Mouse (Mus musculus) lung, postnatal 0 days (tissue): ENCODE results near the gene Stx8.

Experiments used
- CTCF ChIP-seq: IDR thresholded peaks from 2 replicates; pipeline ENCODE4 v1.5.1; 2016; ENCODE audit warnings: antibody characterized with exemption, mild to moderate bottlenecking
- EP300 ChIP-seq: IDR thresholded peaks from 2 replicates; pipeline ENCODE4 v1.6.1; 2016; ENCODE audit warnings: antibody characterized with exemption, mild to moderate bottlenecking, control low read depth

DNA sequence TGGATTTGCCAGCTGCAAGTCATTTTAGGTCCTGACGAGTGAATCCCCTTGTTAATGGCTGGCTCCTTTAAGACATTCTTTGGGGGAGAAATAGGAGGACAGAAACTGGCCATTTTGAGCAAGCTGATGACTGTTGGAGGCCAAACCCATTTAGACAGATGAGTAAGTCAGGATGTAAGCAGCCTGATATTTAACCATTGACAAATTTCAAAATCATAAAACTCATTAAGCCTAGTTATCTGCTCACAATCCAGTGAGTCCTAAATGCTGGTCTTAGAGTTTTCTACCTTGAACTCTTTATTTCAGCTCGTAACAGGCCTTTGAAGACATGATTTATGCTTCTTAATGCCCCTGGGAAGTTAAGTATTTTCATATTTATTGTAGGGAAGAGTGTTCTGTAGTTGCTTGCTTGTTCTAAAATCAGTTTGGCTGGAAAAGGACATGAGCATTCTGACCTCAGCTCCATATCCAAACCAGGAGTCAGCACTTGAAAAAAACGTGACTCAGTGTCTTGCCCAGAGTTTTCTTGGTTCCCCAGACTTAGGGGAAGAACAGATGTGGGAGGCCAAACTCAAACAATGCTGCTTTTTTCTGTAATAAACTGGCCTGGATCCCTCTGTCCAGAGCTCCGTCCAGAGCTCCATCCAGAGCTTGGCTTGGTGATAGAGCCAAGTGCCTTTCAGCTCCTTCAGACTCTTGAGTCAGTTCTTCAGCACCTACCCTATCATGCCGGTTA lies 92.6 kb downstream of the Stx8 start:
- TF ChIP-seq CTCF (no peak), EP300 (no peak)
